Mouse (Mus musculus) lung, embryonic 15.5 days (tissue): ENCODE measurements around the gene Lyzl6. TPM values are rescaled to one million over a fixed set of nuclear protein-coding genes. Genes with fewer than 3 reads are reported as not detected.

Experiments
- ATAC-seq: fragments of 200-750 bp; cut with Nextera tagmentation; 2 replicates; pipeline ENCODE4 v1.8.0; 2017; ENCODE audit warnings: moderate number of reproducible peaks, borderline replicate concordance; ENCODE audit not compliant: low FRiP score, low TSS enrichment; ENCODE audit errors: extremely low read depth
- H3K27ac ChIP-seq: fragments of 300-500 bp; sonication (generic); 2 replicates; pipeline ENCODE4 v1.5.1; 2015; ENCODE audit warnings: moderate library complexity, mild to moderate bottlenecking, inconsistent platforms
- H3K27me3 ChIP-seq: fragments of 300-500 bp; sonication (generic); 2 replicates; pipeline ENCODE4 v1.6.1; 2015; ENCODE audit warnings: inconsistent platforms
- H3K36me3 ChIP-seq: fragments of 300-500 bp; sonication (generic); 2 replicates; pipeline ENCODE4 v1.6.1; 2015; ENCODE audit warnings: inconsistent platforms
- H3K4me1 ChIP-seq: fragments of 300-500 bp; sonication (generic); 2 replicates; pipeline ENCODE4 v1.6.1; 2015; ENCODE audit warnings: inconsistent platforms
- H3K4me2 ChIP-seq: fragments of 300-500 bp; sonication (generic); 2 replicates; pipeline ENCODE4 v1.6.1; 2015; ENCODE audit warnings: inconsistent platforms, mild to moderate bottlenecking, moderate library complexity
- H3K4me3 ChIP-seq: fragments of 300-500 bp; sonication (generic); 2 replicates; pipeline ENCODE4 v1.5.1; 2015; ENCODE audit warnings: mild to moderate bottlenecking, inconsistent platforms
- H3K9ac ChIP-seq: fragments of 300-500 bp; sonication (generic); 2 replicates; pipeline ENCODE4 v1.6.1; 2015; ENCODE audit warnings: inconsistent platforms
- H3K9me3 ChIP-seq: fragments of 300-500 bp; sonication (generic); 2 replicates; pipeline ENCODE4 v1.6.1; 2016; ENCODE audit warnings: inconsistent platforms
- WGBS: fragments of 180-500 bp; shearing (Covaris S2); methylation state at CpG from one replicate; pipeline ENCODE4 v1.1.7; 2015; 5-methylcytosine and 5-hydroxymethylcytosine counted together
- polyA plus RNA-seq: library from polyadenylated mRNA; unstranded; fragments of >200 nt; fragmentation: Nextera tagmentation; extraction: Ambion mirVana; gene quantifications from 2 replicates; pipeline ENCODE4 v1.2.1, GENCODE M21; 2015

Gene Lyzl6
- polyA plus RNA-seq, 1 experiment from 2014 or later: not detected

DNA sequence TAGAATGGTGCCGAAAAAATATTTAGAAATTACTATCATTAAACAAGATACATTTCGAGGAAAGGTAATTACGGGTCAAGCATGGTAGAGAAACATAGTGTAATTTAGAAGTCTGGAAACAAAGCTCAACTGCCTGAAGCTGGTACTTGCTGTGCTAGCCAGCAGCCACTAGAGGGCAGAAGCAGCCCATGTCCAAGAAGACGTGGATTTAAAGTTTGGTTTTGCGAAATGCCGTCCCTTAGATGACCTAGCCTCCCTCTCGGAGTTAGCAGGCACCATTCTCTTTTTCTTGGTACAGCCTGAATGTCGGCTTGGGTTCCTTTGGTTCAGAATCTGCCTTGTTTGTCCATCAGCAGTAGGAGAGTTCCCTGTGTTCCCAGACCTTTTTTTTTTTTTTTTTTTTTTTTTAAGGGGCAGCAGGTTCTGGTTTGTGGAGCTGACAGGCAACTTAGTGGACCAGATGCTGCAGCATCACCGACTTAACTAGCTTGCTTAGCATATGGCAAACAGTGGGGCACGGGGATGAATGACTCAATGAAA is 787 bp upstream of the Lyzl6 start:
- Histone ChIP-seq H3K4me1 (no peaks in the 10 kb centered on the region), H3K4me3 (no peak overlapping the region), H3K4me2 (no peak overlapping the region), H3K36me3 (no peaks in the 10 kb centered on the region), H3K9me3 (no peaks in the 10 kb centered on the region; the same call in 1 of the 2 replicates), H3K9ac (no peak overlapping the region), H3K27me3 (peaks cover 17% of the 10 kb centered on the region), H3K27ac (no peak overlapping the region)
- no peak for ATAC-seq
- 2% methylated on average over 10 of the region's 10 CpGs for WGBS

DNA sequence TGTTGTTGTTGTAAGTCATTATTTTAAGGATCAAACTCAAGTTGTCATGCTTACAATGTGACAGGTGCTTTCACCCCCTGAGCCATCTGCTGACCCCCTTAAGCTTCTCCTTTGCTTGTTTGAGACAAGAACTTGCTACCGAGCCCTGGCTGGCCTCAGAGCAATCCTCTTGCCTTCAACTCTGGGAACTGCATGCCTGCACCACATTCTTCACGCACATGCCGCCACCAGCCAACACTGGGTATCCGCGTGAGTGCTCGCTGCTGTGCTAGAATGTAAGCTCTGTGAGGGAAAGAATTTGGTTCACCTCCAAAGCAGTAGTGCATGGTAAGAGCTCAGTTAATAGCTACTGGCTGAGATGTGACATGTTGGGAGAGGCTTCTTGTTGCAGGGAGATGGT is 2.4 kb downstream of the Lyzl6 start:
- H3K4me2 ChIP-seq: no peak overlapping the region
- 74% methylated on average over 6 of the region's 6 CpGs for WGBS

DNA sequence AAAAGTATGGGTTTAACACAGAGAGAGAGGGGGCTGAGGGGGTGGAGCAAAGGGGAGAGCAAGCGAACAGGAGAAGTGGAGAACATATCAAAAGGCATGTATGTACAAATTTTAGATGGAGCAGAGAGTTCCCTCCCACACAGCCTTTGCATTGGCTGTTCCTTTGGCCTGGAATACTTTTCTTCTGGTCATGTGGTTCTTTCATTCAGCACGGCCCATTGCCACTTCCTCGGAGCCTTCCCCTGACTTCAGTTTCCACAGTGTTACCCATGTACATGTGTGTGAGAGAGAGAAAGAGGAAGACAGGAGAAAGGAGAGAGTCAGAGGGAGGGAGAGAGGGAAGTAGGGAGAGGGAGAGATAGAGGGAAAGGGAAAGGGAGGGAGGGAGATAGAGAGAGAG is 3.2 kb downstream of the Lyzl6 start:
- no peak overlapping the region for H3K27ac ChIP-seq
- no peaks in the 10 kb centered on the region for H3K36me3 ChIP-seq
- H3K27me3 ChIP-seq: peaks cover 10% of the 10 kb centered on the region
- H3K9ac ChIP-seq: no peak overlapping the region
- H3K4me2 ChIP-seq: no peak overlapping the region
- H3K9me3 ChIP-seq: no peaks in the 10 kb centered on the region
- WGBS: 58% methylated on average over 3 of the region's 3 CpGs
- no peaks in the 10 kb centered on the region for H3K4me1 ChIP-seq
- no peak for ATAC-seq
- H3K4me3 ChIP-seq: no peak overlapping the region

More for the DNA sequence above, 2.4 kb downstream of the Lyzl6 start:
- Histone ChIP-seq H3K27me3 (peaks cover 15% of the 10 kb centered on the region), H3K9me3 (no peaks in the 10 kb centered on the region), H3K9ac (no peak overlapping the region), H3K4me3 (no peak overlapping the region), H3K4me1 (no peaks in the 10 kb centered on the region), H3K27ac (no peak overlapping the region), H3K36me3 (no peaks in the 10 kb centered on the region)
- ATAC-seq: no peak

DNA sequence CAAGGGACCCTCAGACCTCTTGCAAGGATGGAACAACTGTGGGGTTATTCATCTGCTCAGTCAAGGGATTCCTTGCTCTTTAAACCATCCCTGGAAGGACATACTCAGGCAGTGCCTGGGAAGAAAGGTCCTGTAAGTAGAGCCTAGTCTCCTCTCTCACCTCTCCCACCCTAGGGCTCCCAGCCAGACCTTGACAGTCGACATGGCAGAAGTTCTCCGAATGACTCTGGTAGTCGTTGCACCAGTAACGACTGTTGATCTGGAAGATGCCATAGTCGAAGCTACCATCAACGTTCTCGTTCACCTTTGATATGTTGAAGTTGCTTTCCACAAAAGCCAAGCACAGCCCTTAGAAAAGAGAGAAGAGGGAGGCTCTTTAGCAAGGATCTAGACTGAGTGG is 3.9 kb downstream of the Lyzl6 start:
- Histone ChIP-seq H3K9me3 (no peaks in the 10 kb centered on the region), H3K4me3 (no peak overlapping the region), H3K4me2 (no peak overlapping the region), H3K4me1 (no peaks in the 10 kb centered on the region), H3K9ac (no peak overlapping the region), H3K36me3 (no peaks in the 10 kb centered on the region), H3K27me3 (peaks cover 4% of the 10 kb centered on the region), H3K27ac (no peak overlapping the region)
- WGBS: 87% methylated on average over 7 of the region's 7 CpGs
- ATAC-seq: no peak

DNA sequence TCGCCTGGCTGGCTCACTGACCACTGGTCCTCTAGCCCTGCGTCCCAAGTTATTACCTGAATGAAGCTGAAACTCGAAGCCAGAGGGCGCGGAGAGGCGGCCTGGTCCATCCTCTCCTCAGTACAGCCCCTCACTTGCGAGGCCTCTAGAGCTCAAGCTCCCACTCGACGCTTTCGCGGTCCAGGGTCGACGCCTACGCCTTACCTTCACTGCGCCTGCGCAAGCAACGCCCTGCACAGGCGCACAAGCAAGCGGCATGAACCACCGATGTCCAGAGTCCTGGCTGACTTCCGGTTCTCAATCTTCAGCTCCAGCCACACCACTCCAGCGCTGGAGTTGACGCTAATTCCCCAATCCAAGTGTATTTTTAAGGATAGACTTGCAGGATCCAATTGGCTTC is 11.2 kb downstream of the Lyzl6 start:
- H3K9ac ChIP-seq: no peak overlapping the region
- H3K4me2 ChIP-seq: no peak overlapping the region
- no peaks in the 10 kb centered on the region for H3K36me3 ChIP-seq
- 74% methylated on average over 23 of the region's 23 CpGs for WGBS
- no peak overlapping the region for H3K4me3 ChIP-seq
- H3K4me1 ChIP-seq: no peaks in the 10 kb centered on the region
- no peaks in the 10 kb centered on the region for H3K9me3 ChIP-seq
- H3K27me3 ChIP-seq: no peaks in the 10 kb centered on the region
- no peak for ATAC-seq
- H3K27ac ChIP-seq: no peak overlapping the region

GRCm38 (mm10) chr11:103621040-103621439 is 17.6 kb downstream of the Lyzl6 start, which contains the start of gene Gm884:
Gm884 (minus strand) TSS chr11:103621140.
- Histone ChIP-seq H3K36me3 (no peaks in the 10 kb centered on the region), H3K9ac (no peak within 1 kb of the TSS), H3K4me3 (no peak within 1 kb of the TSS), H3K27ac (no peak within 1 kb of the TSS), H3K9me3 (no peaks in the 10 kb centered on the region), H3K4me2 (no peak within 1 kb of the TSS), H3K27me3 (no peaks in the 10 kb centered on the region), H3K4me1 (no peaks in the 10 kb centered on the region)
- no peak for ATAC-seq
- WGBS: 76% methylated on average over 9 of the region's 9 CpGs

- Histone ChIP-seq H3K9me3 (no peaks in the 10 kb centered on the region), H3K36me3 (no peaks in the 10 kb centered on the region), H3K27me3 (no peaks in the 10 kb centered on the region), H3K27ac (no peak overlapping the region), H3K4me2 (no peak overlapping the region), H3K4me1 (no peaks in the 10 kb centered on the region), H3K4me3 (no peak overlapping the region), H3K9ac (no peak overlapping the region)
- ATAC-seq: no peak
- WGBS: 91% methylated on average over 2 of the region's 2 CpGs
Observed at GRCm38 (mm10) chr11:103610772-103611171, 27.9 kb downstream of the Lyzl6 start.

DNA sequence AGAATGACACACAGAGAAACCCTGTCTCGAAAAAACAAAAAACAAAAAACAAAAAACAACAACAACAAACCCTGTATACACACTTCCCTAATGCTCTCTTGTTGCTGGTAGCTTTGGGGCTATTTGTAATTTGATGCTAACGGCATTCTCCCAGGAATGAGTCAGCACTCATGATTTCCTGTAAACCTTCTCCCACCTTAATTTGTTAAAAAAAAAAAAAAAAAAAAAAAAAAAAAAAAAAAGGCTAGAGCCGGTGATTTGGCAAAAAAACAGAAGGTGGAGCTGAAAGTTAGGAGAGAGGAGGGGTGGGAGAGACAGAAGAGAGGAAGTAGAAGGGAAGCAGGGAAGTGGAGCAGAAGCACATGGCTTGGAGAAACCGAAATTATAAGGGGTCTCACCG is 32.1 kb downstream of the Lyzl6 start:
- ATAC-seq: no peak

More for the DNA sequence above, 32.1 kb downstream of the Lyzl6 start:
- Histone ChIP-seq H3K9ac (no peak overlapping the region), H3K4me2 (no peak overlapping the region), H3K9me3 (no peaks in the 10 kb centered on the region), H3K4me1 (no peaks in the 10 kb centered on the region), H3K4me3 (no peak overlapping the region), H3K27ac (no peak overlapping the region), H3K27me3 (no peaks in the 10 kb centered on the region), H3K36me3 (no peaks in the 10 kb centered on the region)
- 55% methylated on average over 5 of the region's 5 CpGs for WGBS

Other genes with a start within 250 kb of the Lyzl6 start
- 8.3 TPM in 2 replicates for gene Plekhm1, start 226.2 kb downstream of the Lyzl6 start, polyA plus RNA-seq
- not detected in 2 replicates for gene Lrrc37a, start 134.3 kb downstream of the Lyzl6 start, polyA plus RNA-seq
- gene Gm884, start 17.8 kb downstream of the Lyzl6 start, polyA plus RNA-seq: not detected in 2 replicates
- not detected in 2 replicates for gene Rprml, start 10.7 kb upstream of the Lyzl6 start, polyA plus RNA-seq
- 84.4 and 87.7 TPM in 2 replicates for gene Gosr2, start 59.0 kb upstream of the Lyzl6 start, polyA plus RNA-seq
- 0.04 TPM in 2 replicates for gene Wnt9b, start 110.9 kb upstream of the Lyzl6 start, polyA plus RNA-seq
- gene Wnt3, start 135.3 kb upstream of the Lyzl6 start, polyA plus RNA-seq: 0.09 and 0.23 TPM in 2 replicates